Mouse (Mus musculus): Measurements from ENCODE around the gene Plp2. TPM values are rescaled to one million over a fixed set of nuclear protein-coding genes. Genes with fewer than 3 reads are reported as not detected.

The Plp2 gene
- polyA plus RNA-seq, 1 experiment from 2014 or later = 255 TPM

- H3K27ac ChIP-seq = peak overlapping the region; percentile 80
- H3K27me3 ChIP-seq (replicated peaks) = no peaks in the 10 kb centered on the region
- ATAC-seq (ENCODE audit: insufficient read depth, low FRiP score, low read depth) = peak; percentile 25; the same call in 1 of the 2 replicates
- H3K4me3 ChIP-seq (replicated peaks) = peak overlapping the region; percentile 49
- no peaks in the 10 kb centered on the region for H3K4me1 ChIP-seq
- no peaks in the 10 kb centered on the region for H3K36me3 ChIP-seq
- no peaks in the 10 kb centered on the region for H3K9me3 ChIP-seq
- WGBS = 48% methylated on average over 11 of the region's 11 CpGs
- H3K4me2 ChIP-seq = peak overlapping the region; percentile 54
- H3K9ac ChIP-seq = no peak overlapping the region
Measured at GRCm38 (mm10) chrX:7658785-7659589, 12.2 kb downstream of the Plp2 start.

GRCm38 (mm10) chrX:7658031-7658784 lies 13.0 kb downstream of the Plp2 start:
- H3K4me2 ChIP-seq = peak overlapping the region; percentile 54
- H3K4me1 ChIP-seq = no peaks in the 10 kb centered on the region
- no peaks in the 10 kb centered on the region for H3K27me3 ChIP-seq (replicated peaks)
- peak; percentile 79 for ATAC-seq (ENCODE audit: insufficient read depth, low FRiP score, low read depth)
- peak overlapping the region; percentile 49 for H3K4me3 ChIP-seq (replicated peaks)
- no peaks in the 10 kb centered on the region for H3K9me3 ChIP-seq
- H3K9ac ChIP-seq = no peak overlapping the region
- WGBS = 16% methylated on average over 15 of the region's 15 CpGs
- peak overlapping the region; percentile 80 for H3K27ac ChIP-seq
- no peaks in the 10 kb centered on the region for H3K36me3 ChIP-seq

- Histone ChIP-seq H3K27me3 (replicated peaks) (no peaks in the 10 kb centered on the region), H3K27ac (peak within 1 kb of the TSS; percentile 80), H3K36me3 (no peaks in the 10 kb centered on the region), H3K9me3 (no peaks in the 10 kb centered on the region), H3K4me3 (replicated peaks) (peak within 1 kb of the TSS; percentile 49), H3K4me2 (peak within 1 kb of the TSS; percentile 54), H3K9ac (peak within 1 kb of the TSS; percentile 52; the same call in 1 of the 2 replicates), H3K4me1 (no peaks in the 10 kb centered on the region)
- 19% methylated on average over 26 of the region's 26 CpGs for WGBS
- peak; percentile 67 for ATAC-seq (ENCODE audit: insufficient read depth, low FRiP score, low read depth)
Measured at GRCm38 (mm10) chrX:7657221-7657639, 14.0 kb downstream of the Plp2 start, which contains the start of gene Prickle3. Gene Prickle3, plus strand, starts transcription at chrX:7657260.

GRCm38 (mm10) chrX:7648671-7649304 lies 22.4 kb downstream of the Plp2 start:
- WGBS = 17% methylated on average over 25 of the region's 25 CpGs
- peak; percentile 96 for ATAC-seq (ENCODE audit: insufficient read depth, low FRiP score, low read depth)
- H3K4me3 ChIP-seq (replicated peaks) = peak overlapping the region; percentile 47

GRCm38 (mm10) chrX:7645349-7645748 lies 25.8 kb downstream of the Plp2 start:
- H3K9ac ChIP-seq = no peak overlapping the region
- no peak overlapping the region for H3K4me3 ChIP-seq (replicated peaks)
- H3K36me3 ChIP-seq = no peaks in the 10 kb centered on the region
- H3K27me3 ChIP-seq (replicated peaks) = no peaks in the 10 kb centered on the region
- WGBS = 13% methylated on average over 5 of the region's 5 CpGs
- H3K9me3 ChIP-seq = no peaks in the 10 kb centered on the region
- ATAC-seq (ENCODE audit: insufficient read depth, low FRiP score, low read depth) = no peak
- H3K4me2 ChIP-seq = no peak overlapping the region
- H3K27ac ChIP-seq = no peak overlapping the region
- no peaks in the 10 kb centered on the region for H3K4me1 ChIP-seq

More at GRCm38 (mm10) chrX:7648671-7649304, 22.4 kb downstream of the Plp2 start:
- no peaks in the 10 kb centered on the region for H3K9me3 ChIP-seq
- H3K27me3 ChIP-seq (replicated peaks) = no peaks in the 10 kb centered on the region
- no peaks in the 10 kb centered on the region for H3K4me1 ChIP-seq
- no peaks in the 10 kb centered on the region for H3K36me3 ChIP-seq
- peak overlapping the region; percentile 53 for H3K4me2 ChIP-seq
- peak overlapping the region; percentile 84 for H3K27ac ChIP-seq
- peak overlapping the region; percentile 40; the same call in 1 of the 2 replicates for H3K9ac ChIP-seq

GRCm38 (mm10) chrX:7640785-7641184 lies 30.4 kb downstream of the Plp2 start:
- H3K9ac ChIP-seq = no peak overlapping the region
- no peak overlapping the region for H3K27ac ChIP-seq
- H3K27me3 ChIP-seq (replicated peaks) = no peaks in the 10 kb centered on the region
- H3K9me3 ChIP-seq = no peaks in the 10 kb centered on the region
- H3K36me3 ChIP-seq = no peaks in the 10 kb centered on the region
- no peak for ATAC-seq (ENCODE audit: insufficient read depth, low FRiP score, low read depth)
- WGBS = 25% methylated on average over 12 of the region's 12 CpGs
- H3K4me2 ChIP-seq = no peak overlapping the region
- H3K4me3 ChIP-seq (replicated peaks) = no peak overlapping the region
- no peaks in the 10 kb centered on the region for H3K4me1 ChIP-seq

- Histone ChIP-seq H3K9me3 (no peaks in the 10 kb centered on the region), H3K36me3 (no peaks in the 10 kb centered on the region), H3K4me3 (replicated peaks) (no peak overlapping the region), H3K27me3 (replicated peaks) (no peaks in the 10 kb centered on the region), H3K4me1 (no peaks in the 10 kb centered on the region), H3K27ac (no peak overlapping the region), H3K9ac (no peak overlapping the region), H3K4me2 (no peak overlapping the region)
- WGBS = 16% methylated on average over 13 of the region's 13 CpGs
- no peak for ATAC-seq (ENCODE audit: insufficient read depth, low FRiP score, low read depth)
Measured at GRCm38 (mm10) chrX:7639536-7640325, 31.5 kb downstream of the Plp2 start.

GRCm38 (mm10) chrX:7638401-7639091 lies 32.6 kb downstream of the Plp2 start, which contains the start of gene Syp:
Gene Syp, plus strand, starts transcription at chrX:7638471.
- Histone ChIP-seq H3K9ac (no peak within 1 kb of the TSS), H3K4me2 (peak within 1 kb of the TSS; percentile 50), H3K27ac (no peak within 1 kb of the TSS), H3K36me3 (no peaks in the 10 kb centered on the region), H3K27me3 (replicated peaks) (no peaks in the 10 kb centered on the region), H3K4me3 (replicated peaks) (peak within 1 kb of the TSS; percentile 30), H3K9me3 (no peaks in the 10 kb centered on the region), H3K4me1 (no peaks in the 10 kb centered on the region)
- WGBS = 22% methylated on average over 37 of the region's 42 CpGs
- peak; percentile 81 for ATAC-seq (ENCODE audit: insufficient read depth, low FRiP score, low read depth)

GRCm38 (mm10) chrX:7635101-7635500 lies 36.1 kb downstream of the Plp2 start:
- Histone ChIP-seq H3K36me3 (no peaks in the 10 kb centered on the region), H3K4me3 (replicated peaks) (no peak overlapping the region), H3K9me3 (no peaks in the 10 kb centered on the region), H3K4me2 (no peak overlapping the region), H3K27ac (no peak overlapping the region), H3K27me3 (replicated peaks) (no peaks in the 10 kb centered on the region), H3K9ac (no peak overlapping the region), H3K4me1 (no peaks in the 10 kb centered on the region)
- 60% methylated on average over 3 of the region's 3 CpGs for WGBS
- no peak for ATAC-seq (ENCODE audit: insufficient read depth, low FRiP score, low read depth)

GRCm38 (mm10) chrX:7632560-7632959 lies 38.6 kb downstream of the Plp2 start:
- Histone ChIP-seq H3K9ac (no peak overlapping the region), H3K27me3 (replicated peaks) (no peaks in the 10 kb centered on the region), H3K4me1 (no peaks in the 10 kb centered on the region), H3K4me3 (replicated peaks) (no peak overlapping the region), H3K9me3 (no peaks in the 10 kb centered on the region), H3K4me2 (no peak overlapping the region), H3K27ac (no peak overlapping the region), H3K36me3 (no peaks in the 10 kb centered on the region)
- 85% methylated on average over 6 of the region's 6 CpGs for WGBS
- ATAC-seq (ENCODE audit: insufficient read depth, low FRiP score, low read depth) = no peak
